Mouse (Mus musculus) lung, adult 10 weeks (tissue): ENCODE measurements around the gene Rras2. TPM values are rescaled to one million over a fixed set of nuclear protein-coding genes. Genes with fewer than 3 reads are reported as not detected.

Experiments
- polyA plus RNA-seq: library from polyadenylated mRNA; stranded (reverse); fragments of 350-450 nt; fragmentation: Illumina TruSeq; extraction: RNeasy Lipid Tissue Mini Kit (QIAGEN cat#74804); gene quantifications from one replicate; pipeline ENCODE4 v1.2.3, GENCODE M21; 2014; ENCODE audit warnings: low read depth, low replicate concordance; ENCODE audit not compliant: insufficient read depth

Gene Rras2
- polyA plus RNA-seq: 48.4 TPM

DNA sequence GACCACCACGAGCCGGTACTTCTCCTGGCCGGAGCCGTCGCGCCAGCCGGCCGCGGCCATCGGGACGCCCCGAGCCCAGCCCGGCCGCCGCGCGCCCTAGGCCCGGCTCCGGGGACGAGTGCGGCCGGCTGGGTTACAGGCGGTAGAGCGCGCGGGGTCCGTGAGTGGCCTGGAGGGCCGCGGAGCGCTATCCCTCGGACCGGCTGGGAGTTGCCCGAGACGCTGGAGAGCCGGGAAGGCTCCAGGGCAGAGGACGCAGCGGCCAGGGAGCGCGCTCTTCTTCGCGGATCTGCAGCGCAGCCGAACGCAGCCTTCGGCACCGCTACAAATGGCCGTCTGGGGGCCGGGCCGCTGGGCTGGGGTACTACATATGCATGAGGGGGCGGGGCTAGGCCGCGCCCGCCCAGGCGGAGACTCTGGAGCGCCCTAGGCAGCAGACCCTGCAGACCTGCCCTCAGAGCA, at the start of gene Rras2:
Gene Rras2, minus strand, starts transcription at position 338 of the 462 bp plus-strand sequence.

Other genes with a start within 250 kb of the Rras2 start
- gene Copb1, start 136.9 kb upstream of the Rras2 start, polyA plus RNA-seq: 66.0 TPM
- 133 TPM for gene Psma1, start 158.3 kb upstream of the Rras2 start, polyA plus RNA-seq